In genomic region chr8:80981696-80982095, GRCm38 (mm10) we compare ENCODE assay signal across 24 mouse cellular contexts. TPM values are rescaled to one million over a fixed set of nuclear protein-coding genes. Genes with fewer than 3 reads are reported as not detected.
A peak's percentile ranks its signal among the peaks of the same experiment; 100 is the strongest.
DNase-seq lines count a peak whose midpoint lies in the region; ATAC-seq and TF ChIP-seq lines count a peak whose summit lies in the region.
"Had no signal": no experiment of that assay in that cellular context is flagged by ENCODE, and none has a peak within 500 bp of the region (broad histone marks: within the 10 kb centered on the region; RNA-seq: fewer than 3 reads in every experiment).

No protein-coding gene starts in this region.

- TF ChIP-seq CTCF in lung, postnatal 0 days (IDR thresholded peaks at IDR 0.05): no peak

- peaks cover 7% of the 10 kb centered on the region; the same call in 1 of the 2 replicates for H3K4me1 ChIP-seq in lung, postnatal 0 days (ENCODE audit: insufficient read depth, low read depth, low read length)
- H3K4me1 ChIP-seq: forebrain, embryonic 13.5 days; midbrain, embryonic 15.5 days; neural tube, embryonic 12.5 days had no signal

- H3K4me3 ChIP-seq in lung, postnatal 0 days (ENCODE audit: low read depth, low read length): no peak overlapping the region
- H3K4me3 ChIP-seq: forebrain, embryonic 13.5 days; heart, embryonic 15.5 days; hindbrain, embryonic 15.5 days; lung, embryonic 15.5 days; midbrain, embryonic 15.5 days; neural tube, embryonic 12.5 days had no signal

- no peaks in the 10 kb centered on the region for H3K27me3 ChIP-seq in lung, postnatal 0 days (replicated peaks; ENCODE audit: insufficient read depth, low read length)
- H3K27me3 ChIP-seq: forebrain, embryonic 13.5 days; heart, embryonic 15.5 days; hindbrain, embryonic 15.5 days; lung, embryonic 15.5 days; midbrain, embryonic 15.5 days; neural tube, embryonic 12.5 days had no signal

- no peak overlapping the region for H3K4me2 ChIP-seq in lung, postnatal 0 days (replicated peaks; ENCODE audit: low read depth, low read length)
- H3K4me2 ChIP-seq: forebrain, embryonic 13.5 days; heart, embryonic 15.5 days; hindbrain, embryonic 15.5 days; lung, embryonic 15.5 days; midbrain, embryonic 15.5 days; neural tube, embryonic 12.5 days had no signal

- no peak for TF ChIP-seq EP300 in lung, postnatal 0 days (IDR thresholded peaks at IDR 0.05)

- no peak overlapping the region for H3K27ac ChIP-seq in lung, postnatal 0 days (ENCODE audit: low read length)
- H3K27ac ChIP-seq: forebrain, embryonic 13.5 days; heart, embryonic 15.5 days; hindbrain, embryonic 15.5 days; liver, embryonic 14.5 days; lung, embryonic 15.5 days; midbrain, embryonic 15.5 days; neural tube, embryonic 12.5 days had no signal

- H3K9ac ChIP-seq in lung, postnatal 0 days (replicated peaks; ENCODE audit: low read depth): no peak overlapping the region
- H3K9ac ChIP-seq: forebrain, embryonic 13.5 days; heart, embryonic 15.5 days; hindbrain, embryonic 15.5 days; liver, embryonic 14.5 days; lung, embryonic 15.5 days; midbrain, embryonic 15.5 days; neural tube, embryonic 12.5 days had no signal

- WGBS in lung, postnatal 0 days: 64% methylated on average over 9 of the region's 9 CpGs

- H3K9me3 ChIP-seq in lung, postnatal 0 days (ENCODE audit: low read length): no peaks in the 10 kb centered on the region
- H3K9me3 ChIP-seq: forebrain, embryonic 13.5 days; heart, embryonic 15.5 days; hindbrain, embryonic 15.5 days; lung, embryonic 15.5 days; midbrain, embryonic 15.5 days; neural tube, embryonic 12.5 days had no signal

- peak; percentile 23 for DNase-seq in lung, postnatal 25 days (ENCODE audit: low spot score)
- DNase-seq in lung, postnatal 0 days (ENCODE audit: low spot score): no peak
- DNase-seq in spleen, adult 18-20 months: peak; percentile 55 to 56
- DNase-seq in MN1 (ENCODE audit: low spot score): no peak
- DNase-seq in retina, embryonic 14.5 days (ENCODE audit: low spot score): no peak
- DNase-seq: adrenal gland, postnatal 10 days; cerebellum, adult 2 months; gastrocnemius, postnatal 36 days; heart, postnatal 4 days; kidney, adult 2 months; kidney, postnatal 14 days; layer of hippocampus, postnatal 36 days; right cerebral cortex, adult 18-20 months; right cerebral cortex, postnatal 4 days; thymus, postnatal 14 days had no signal

- H3K36me3 ChIP-seq in lung, postnatal 0 days (ENCODE audit: insufficient read depth, low read length): peaks cover 16% of the 10 kb centered on the region; the same call in 1 of the 2 replicates

- ATAC-seq in lung, postnatal 0 days: no peak
- ATAC-seq in granulocyte monocyte progenitor cell, adult 5-6 weeks (replicated peaks; ENCODE audit: poor library complexity, severe bottlenecking): peak; percentile 50; the same call in 1 of the 2 replicates
- no peak for ATAC-seq in CD4-positive, CD25-positive, alpha-beta regulatory T cell, adult 4 months
- ATAC-seq: midbrain, embryonic 15.5 days had no signal

RNA-seq across cellular contexts. Expression of gene Usp38, which starts 33.0 kb away (rescaled TPM):
- 9.6 and 11.2 TPM in 2 replicates for polyA plus RNA-seq in lung, postnatal 0 days (2015; fragmentation: Nextera tagmentation; extraction: Ambion mirVana)
- 24.0 and 32.6 TPM in 2 replicates for total RNA-seq in granulocyte monocyte progenitor cell, adult 5-6 weeks (2014; fragmentation: Nextera tagmentation)
- 21.6 and 34.0 TPM in 2 replicates for total RNA-seq in granulocyte monocyte progenitor cell, adult 5-6 weeks (2017)
- 10 to 100 TPM; 22.5 to 24.2 TPM for polyA plus RNA-seq in CD4-positive, CD25-positive, alpha-beta regulatory T cell, adult 4 months (2017; shearing (Covaris generic))

Comparison
In these comparisons a context has a peak if more than half of its experiments do, and no peak if none do; other contexts are left out.
1. DNase-seq: peak in lung, postnatal 25 days (single experiment) and spleen, adult 18-20 months (2 of 2); none in lung, postnatal 0 days (single experiment), MN1 (single experiment) and retina, embryonic 14.5 days (single experiment).